In the genomic region with DNA sequence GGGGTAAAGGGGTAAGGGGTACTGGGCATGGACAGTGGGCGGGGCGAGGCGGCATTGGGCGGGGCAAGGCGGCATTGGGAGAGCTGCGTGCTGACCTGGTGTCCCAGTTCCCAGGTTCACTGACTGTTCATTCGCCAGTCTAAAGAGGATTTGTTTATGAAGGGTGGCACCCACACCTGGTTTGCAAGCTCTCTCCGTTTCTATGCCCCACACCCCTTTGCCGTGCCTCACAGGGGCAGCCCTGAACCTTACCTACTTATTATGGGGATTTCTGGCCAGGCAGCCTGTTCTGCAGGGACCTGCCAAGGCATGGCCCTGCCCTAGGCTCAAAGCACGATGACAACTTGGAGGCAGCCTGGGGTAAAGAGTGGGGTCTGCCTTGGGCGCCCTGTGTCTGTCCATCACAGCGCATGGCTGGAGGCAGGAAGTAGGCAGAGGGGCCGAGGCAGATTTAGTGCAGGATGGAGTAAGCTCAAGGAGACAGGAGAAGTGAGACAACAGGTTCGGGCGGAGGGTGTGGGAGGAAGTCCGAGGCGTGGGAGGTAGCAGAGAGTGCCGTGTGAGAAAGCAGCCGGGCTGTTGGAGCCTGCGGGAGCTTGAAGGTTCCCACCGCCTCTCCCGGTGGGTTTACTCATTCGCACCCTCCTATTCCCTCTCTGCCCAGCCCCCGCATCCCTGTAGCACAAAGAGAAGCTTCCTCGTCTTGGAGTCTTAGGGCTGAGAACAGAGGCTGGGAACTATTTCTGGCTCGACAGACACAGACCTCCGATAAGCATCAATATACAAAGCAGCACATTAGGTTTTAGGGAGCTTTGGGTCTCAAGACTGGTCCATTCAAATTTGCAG, we compare ENCODE assay signal across 8 mouse cellular contexts. TPM values are rescaled to one million over a fixed set of nuclear protein-coding genes. Genes with fewer than 3 reads are reported as not detected.
DNase-seq lines count a peak whose midpoint lies in the region; ATAC-seq lines count a peak whose summit lies in the region.

No protein-coding gene starts in this region.

- WGBS in forebrain, embryonic 13.5 days, result 15% methylated on average over 27 of the region's 27 CpGs
- WGBS in hindbrain, embryonic 16.5 days, result 16% methylated on average over 23 of the region's 27 CpGs
- WGBS in liver, embryonic 16.5 days (ENCODE audit: insufficient replicate concordance), result 12% methylated on average over 27 of the region's 27 CpGs
- 17% methylated on average over 27 of the region's 27 CpGs for WGBS in neural tube, embryonic 12.5 days

- H3K27me3 ChIP-seq in forebrain, embryonic 13.5 days, result peaks cover 25% of the 10 kb centered on the region
- peaks cover 3% of the 10 kb centered on the region; the same call in 1 of the 2 replicates for H3K27me3 ChIP-seq in hindbrain, embryonic 16.5 days (replicated peaks; ENCODE audit: control insufficient read depth, insufficient read depth, low read length)
- H3K27me3 ChIP-seq in liver, embryonic 16.5 days (ENCODE audit: control insufficient read depth, insufficient read depth, low read depth, low read length), result peaks cover 21% of the 10 kb centered on the region
- H3K27me3 ChIP-seq in neural tube, embryonic 12.5 days (replicated peaks), result 0 out of 2 replicates have a peak, but pooled peaks cover 3% of the 10 kb centered on the region

- no peaks in the 10 kb centered on the region for H3K9me3 ChIP-seq in forebrain, embryonic 13.5 days (replicated peaks)
- H3K9me3 ChIP-seq in hindbrain, embryonic 16.5 days (ENCODE audit: control insufficient read depth, low read length), result no peaks in the 10 kb centered on the region
- no peaks in the 10 kb centered on the region for H3K9me3 ChIP-seq in liver, embryonic 16.5 days (replicated peaks; ENCODE audit: control insufficient read depth, low read length)
- H3K9me3 ChIP-seq in neural tube, embryonic 12.5 days, result no peaks in the 10 kb centered on the region

- no peaks in the 10 kb centered on the region for H3K36me3 ChIP-seq in forebrain, embryonic 13.5 days (ENCODE audit: poor library complexity, severe bottlenecking)
- H3K36me3 ChIP-seq in hindbrain, embryonic 16.5 days (ENCODE audit: control insufficient read depth, insufficient read depth, low read length), result no peaks in the 10 kb centered on the region
- H3K36me3 ChIP-seq in liver, embryonic 16.5 days (ENCODE audit: control insufficient read depth, insufficient read depth), result no peaks in the 10 kb centered on the region
- no peaks in the 10 kb centered on the region for H3K36me3 ChIP-seq in neural tube, embryonic 12.5 days

- peaks cover 11% of the 10 kb centered on the region for H3K4me1 ChIP-seq in forebrain, embryonic 13.5 days
- peaks cover 9% of the 10 kb centered on the region for H3K4me1 ChIP-seq in hindbrain, embryonic 16.5 days (ENCODE audit: control insufficient read depth, insufficient read depth, low read depth, low read length)
- H3K4me1 ChIP-seq in liver, embryonic 16.5 days (ENCODE audit: control insufficient read depth, low read depth, low read length), result peaks cover 8% of the 10 kb centered on the region
- H3K4me1 ChIP-seq in neural tube, embryonic 12.5 days, result peaks cover 12% of the 10 kb centered on the region

- H3K27ac ChIP-seq in forebrain, embryonic 13.5 days, result no peak overlapping the region
- no peak overlapping the region for H3K27ac ChIP-seq in hindbrain, embryonic 16.5 days (ENCODE audit: low read depth, low read length)
- H3K27ac ChIP-seq in liver, embryonic 16.5 days (ENCODE audit: low read length), result no peak overlapping the region
- no peak overlapping the region for H3K27ac ChIP-seq in neural tube, embryonic 12.5 days

- H3K9ac ChIP-seq in forebrain, embryonic 13.5 days, result peak overlapping the region; percentile 50
- H3K9ac ChIP-seq in hindbrain, embryonic 16.5 days (ENCODE audit: low read depth, low read length), result peak overlapping the region; percentile 44
- no peak overlapping the region for H3K9ac ChIP-seq in liver, embryonic 16.5 days (ENCODE audit: low read depth, low read length)
- H3K9ac ChIP-seq in neural tube, embryonic 12.5 days, result peak overlapping the region; percentile 21; the same call in 1 of the 2 replicates

- ATAC-seq in forebrain, embryonic 13.5 days, result peak; percentile 27; the same call in 1 of the 2 replicates
- ATAC-seq in hindbrain, embryonic 16.5 days, result peak; percentile 18; the same call in 1 of the 2 replicates
- no peak for ATAC-seq in liver, embryonic 16.5 days (ENCODE audit: low read depth)
- ATAC-seq in neural tube, embryonic 12.5 days (ENCODE audit: low FRiP score, low read depth), result no peak

- peak; percentile 43 for DNase-seq in ovary, postnatal 36 days (ENCODE audit: low spot score)
- no peak for DNase-seq in ovary, postnatal 10 days (ENCODE audit: low spot score)
- DNase-seq in urinary bladder, postnatal 25 days (ENCODE audit: low spot score), result peak; percentile 60
- DNase-seq in cerebellum, postnatal 10 days, result no peak

- peak overlapping the region; percentile 53 for H3K4me2 ChIP-seq in forebrain, embryonic 13.5 days
- H3K4me2 ChIP-seq in hindbrain, embryonic 16.5 days (ENCODE audit: low read length), result peak overlapping the region; percentile 51
- H3K4me2 ChIP-seq in liver, embryonic 16.5 days (ENCODE audit: low read depth, low read length), result peak overlapping the region; percentile 64; the same call in 1 of the 2 replicates
- H3K4me2 ChIP-seq in neural tube, embryonic 12.5 days (replicated peaks), result peak overlapping the region; percentile 46

- peak overlapping the region; percentile 15 for H3K4me3 ChIP-seq in forebrain, embryonic 13.5 days
- H3K4me3 ChIP-seq in hindbrain, embryonic 16.5 days (ENCODE audit: low read length), result peak overlapping the region; percentile 15; the same call in 1 of the 2 replicates
- peak overlapping the region; percentile 22 for H3K4me3 ChIP-seq in liver, embryonic 16.5 days (ENCODE audit: low read depth, low read length)
- H3K4me3 ChIP-seq in neural tube, embryonic 12.5 days, result no peak overlapping the region

RNA-seq across cellular contexts. Expression of a gene that starts 14.4 kb away (rescaled TPM):
- polyA plus RNA-seq in forebrain, embryonic 13.5 days (2015; fragmentation: Nextera tagmentation; extraction: Ambion mirVana), result 0.37 and 1.1 TPM in 2 replicates
- polyA plus RNA-seq in hindbrain, embryonic 16.5 days (2015; fragmentation: Nextera tagmentation; extraction: Ambion mirVana), result 1.1 and 19.6 TPM in 2 replicates
- 8.8 and 15.6 TPM in 2 replicates for polyA plus RNA-seq in liver, embryonic 16.5 days (2015; fragmentation: Nextera tagmentation; extraction: Ambion mirVana)
- 27.4 and 41.5 TPM in 2 replicates for polyA plus RNA-seq in neural tube, embryonic 12.5 days (2016; fragmentation: Nextera tagmentation; extraction: Ambion mirVana)

RNA-seq across cellular contexts. Expression of a gene that starts 24.8 kb away (rescaled TPM):
- 0.11 and 0.36 TPM in 2 replicates for polyA plus RNA-seq in forebrain, embryonic 13.5 days (2015; fragmentation: Nextera tagmentation; extraction: Ambion mirVana)
- 0.47 and 0.93 TPM in 2 replicates for polyA plus RNA-seq in hindbrain, embryonic 16.5 days (2015; fragmentation: Nextera tagmentation; extraction: Ambion mirVana)
- 0.09 and 1.5 TPM in 2 replicates for polyA plus RNA-seq in liver, embryonic 16.5 days (2015; fragmentation: Nextera tagmentation; extraction: Ambion mirVana)
- polyA plus RNA-seq in neural tube, embryonic 12.5 days (2016; fragmentation: Nextera tagmentation; extraction: Ambion mirVana), result 0.68 and 0.75 TPM in 2 replicates

RNA-seq across cellular contexts. Expression of a gene that starts 27.7 kb away (rescaled TPM):
- 12.1 TPM in 2 replicates for polyA plus RNA-seq in forebrain, embryonic 13.5 days (2015; fragmentation: Nextera tagmentation; extraction: Ambion mirVana)
- polyA plus RNA-seq in hindbrain, embryonic 16.5 days (2015; fragmentation: Nextera tagmentation; extraction: Ambion mirVana), result 43.1 and 49.5 TPM in 2 replicates
- polyA plus RNA-seq in liver, embryonic 16.5 days (2015; fragmentation: Nextera tagmentation; extraction: Ambion mirVana), result 4.8 and 5.0 TPM in 2 replicates
- 21.9 and 24.1 TPM in 2 replicates for polyA plus RNA-seq in neural tube, embryonic 12.5 days (2016; fragmentation: Nextera tagmentation; extraction: Ambion mirVana)

RNA-seq across cellular contexts. Expression of a gene that starts 42.6 kb away (rescaled TPM):
- 0.36 and 9.2 TPM in 2 replicates for polyA plus RNA-seq in forebrain, embryonic 13.5 days (2015; fragmentation: Nextera tagmentation; extraction: Ambion mirVana)
- polyA plus RNA-seq in hindbrain, embryonic 16.5 days (2015; fragmentation: Nextera tagmentation; extraction: Ambion mirVana), result 1.5 and 8.3 TPM in 2 replicates
- polyA plus RNA-seq in liver, embryonic 16.5 days (2015; fragmentation: Nextera tagmentation; extraction: Ambion mirVana), result 3.6 and 5.9 TPM in 2 replicates
- polyA plus RNA-seq in neural tube, embryonic 12.5 days (2016; fragmentation: Nextera tagmentation; extraction: Ambion mirVana), result 13.3 and 19.4 TPM in 2 replicates

Comparison
In these comparisons a context has a peak if more than half of its experiments do, and no peak if none do; other contexts are left out.
1. DNase-seq: peak in ovary, postnatal 36 days (single experiment) and urinary bladder, postnatal 25 days (single experiment); none in ovary, postnatal 10 days (single experiment) and cerebellum, postnatal 10 days (0 of 2).
2. ATAC-seq: peak in forebrain, embryonic 13.5 days (single experiment) and hindbrain, embryonic 16.5 days (single experiment); none in liver, embryonic 16.5 days (single experiment) and neural tube, embryonic 12.5 days (single experiment).
3. Peak in every context shown above with its lines, with median percentiles within 50 percentile points of each other: H3K4me2 ChIP-seq.